Mouse (Mus musculus): ENCODE data around the gene Nfia. TPM values are rescaled to one million over a fixed set of nuclear protein-coding genes. Genes with fewer than 3 reads are reported as not detected.

Nfia gene
- total RNA-seq, 1 experiment: 0.27 TPM

GRCm38 (mm10) chr4:98118126-98118525 lies 345.6 kb downstream of the Nfia start:
- H3K4me1 ChIP-seq (ENCODE audit: control insufficient read depth in 2 of 2, insufficient read depth in 2 of 2, low read length in 2 of 2, poor library complexity in 1 of 2): no peaks in the 10 kb centered on the region
- DNase-seq (ENCODE audit: low read depth, low spot score): no peak

GRCm38 (mm10) chr4:98118761-98119675 lies 346.5 kb downstream of the Nfia start:
- H3K4me3 ChIP-seq (ENCODE audit: insufficient read depth in 1 of 2, low read depth in 1 of 2, low read length in 2 of 2, poor library complexity in 1 of 2, severe bottlenecking in 1 of 2): no peak overlapping the region
- H3K9ac ChIP-seq (ENCODE audit: insufficient read depth, low read depth, low read length, poor library complexity, severe bottlenecking): no peak overlapping the region
- in situ Hi-C loops (cut with MboI; ENCODE audit: low sequenced_read_pairs in 2 of 2, unreplicated experiment in 2 of 2): no loop called here
- no peak for TF ChIP-seq CHD2 (IDR thresholded peaks at IDR 0.05; ENCODE audit: low read depth, low read length)
- DNase-seq (ENCODE audit: low read depth, low spot score): no peak
- H3K9me3 ChIP-seq (ENCODE audit: control insufficient read depth, insufficient read depth, low read depth, low read length): no peaks in the 10 kb centered on the region
- no peak overlapping the region for H3K27ac ChIP-seq (ENCODE audit: insufficient read depth, low read depth, low read length, poor library complexity, severe bottlenecking)
- no peaks in the 10 kb centered on the region for H3K36me3 ChIP-seq (ENCODE audit: control insufficient read depth, insufficient read depth, low read length, poor library complexity, severe bottlenecking)
- no peaks in the 10 kb centered on the region for H3K4me1 ChIP-seq (ENCODE audit: control insufficient read depth in 2 of 2, insufficient read depth in 2 of 2, low read length in 2 of 2, poor library complexity in 1 of 2)

More at GRCm38 (mm10) chr4:98118126-98118525, 345.6 kb downstream of the Nfia start:
- Histone ChIP-seq H3K27ac (ENCODE audit: insufficient read depth, low read depth, low read length, poor library complexity, severe bottlenecking) (no peak overlapping the region), H3K9ac (ENCODE audit: insufficient read depth, low read depth, low read length, poor library complexity, severe bottlenecking) (no peak overlapping the region), H3K36me3 (ENCODE audit: control insufficient read depth, insufficient read depth, low read length, poor library complexity, severe bottlenecking) (no peaks in the 10 kb centered on the region), H3K9me3 (ENCODE audit: control insufficient read depth, insufficient read depth, low read depth, low read length) (no peaks in the 10 kb centered on the region), H3K4me3 (ENCODE audit: insufficient read depth in 1 of 2, low read depth in 1 of 2, low read length in 2 of 2, poor library complexity in 1 of 2, severe bottlenecking in 1 of 2) (no peak overlapping the region)
- TF ChIP-seq ZC3H11A (IDR thresholded peaks at IDR 0.05; ENCODE audit: borderline replicate concordance, low read depth, low read length) (no peak), ZNF384 (IDR thresholded peaks at IDR 0.05; ENCODE audit: low read depth, low read length) (no peak), MAFK (IDR thresholded peaks at IDR 0.05; ENCODE audit: insufficient read depth, low read depth, low read length) (no peak), HCFC1 (IDR thresholded peaks at IDR 0.05; ENCODE audit: borderline replicate concordance, insufficient read depth, low read length) (no peak), CHD2 (IDR thresholded peaks at IDR 0.05; ENCODE audit: low read depth, low read length) (no peak)
- in situ Hi-C loops (cut with MboI; ENCODE audit: low sequenced_read_pairs in 2 of 2, unreplicated experiment in 2 of 2): no loop called here

GRCm38 (mm10) chr4:98119949-98120531 lies 347.5 kb downstream of the Nfia start:
- in situ Hi-C loops (cut with MboI; ENCODE audit: low sequenced_read_pairs in 2 of 2, unreplicated experiment in 2 of 2): no loop called here
- no peaks in the 10 kb centered on the region for H3K36me3 ChIP-seq (ENCODE audit: control insufficient read depth, insufficient read depth, low read length, poor library complexity, severe bottlenecking)
- H3K9me3 ChIP-seq (ENCODE audit: control insufficient read depth, insufficient read depth, low read depth, low read length): no peaks in the 10 kb centered on the region
- H3K4me1 ChIP-seq (ENCODE audit: control insufficient read depth in 2 of 2, insufficient read depth in 2 of 2, low read length in 2 of 2, poor library complexity in 1 of 2): no peaks in the 10 kb centered on the region
- no peak overlapping the region for H3K4me3 ChIP-seq (ENCODE audit: insufficient read depth in 1 of 2, low read depth in 1 of 2, low read length in 2 of 2, poor library complexity in 1 of 2, severe bottlenecking in 1 of 2)
- no peak for TF ChIP-seq ZC3H11A (IDR thresholded peaks at IDR 0.05; ENCODE audit: borderline replicate concordance, low read depth, low read length)
- no peak for TF ChIP-seq CHD2 (IDR thresholded peaks at IDR 0.05; ENCODE audit: low read depth, low read length)
- no peak for TF ChIP-seq MAFK (IDR thresholded peaks at IDR 0.05; ENCODE audit: insufficient read depth, low read depth, low read length)
- TF ChIP-seq HCFC1 (IDR thresholded peaks at IDR 0.05; ENCODE audit: borderline replicate concordance, insufficient read depth, low read length): no peak
- TF ChIP-seq ZNF384 (IDR thresholded peaks at IDR 0.05; ENCODE audit: low read depth, low read length): no peak
- no peak for DNase-seq (ENCODE audit: low read depth, low spot score)
- no peak overlapping the region for H3K27ac ChIP-seq (ENCODE audit: insufficient read depth, low read depth, low read length, poor library complexity, severe bottlenecking)
- no peak overlapping the region for H3K9ac ChIP-seq (ENCODE audit: insufficient read depth, low read depth, low read length, poor library complexity, severe bottlenecking)

GRCm38 (mm10) chr4:98120706-98121340 lies 348.3 kb downstream of the Nfia start:
- H3K4me3 ChIP-seq (ENCODE audit: insufficient read depth in 1 of 2, low read depth in 1 of 2, low read length in 2 of 2, poor library complexity in 1 of 2, severe bottlenecking in 1 of 2): no peak overlapping the region
- in situ Hi-C loops (cut with MboI; ENCODE audit: low sequenced_read_pairs in 2 of 2, unreplicated experiment in 2 of 2): no loop called here
- no peaks in the 10 kb centered on the region for H3K4me1 ChIP-seq (ENCODE audit: control insufficient read depth in 2 of 2, insufficient read depth in 2 of 2, low read length in 2 of 2, poor library complexity in 1 of 2)
- no peaks in the 10 kb centered on the region for H3K36me3 ChIP-seq (ENCODE audit: control insufficient read depth, insufficient read depth, low read length, poor library complexity, severe bottlenecking)
- H3K27ac ChIP-seq (ENCODE audit: insufficient read depth, low read depth, low read length, poor library complexity, severe bottlenecking): no peak overlapping the region
- no peak for DNase-seq (ENCODE audit: low read depth, low spot score)
- no peaks in the 10 kb centered on the region for H3K9me3 ChIP-seq (ENCODE audit: control insufficient read depth, insufficient read depth, low read depth, low read length)
- H3K9ac ChIP-seq (ENCODE audit: insufficient read depth, low read depth, low read length, poor library complexity, severe bottlenecking): no peak overlapping the region
- no peak for TF ChIP-seq CHD2 (IDR thresholded peaks at IDR 0.05; ENCODE audit: low read depth, low read length)
- TF ChIP-seq ZNF384 (IDR thresholded peaks at IDR 0.05; ENCODE audit: low read depth, low read length): no peak
- TF ChIP-seq HCFC1 (IDR thresholded peaks at IDR 0.05; ENCODE audit: borderline replicate concordance, insufficient read depth, low read length): no peak
- TF ChIP-seq MAFK (IDR thresholded peaks at IDR 0.05; ENCODE audit: insufficient read depth, low read depth, low read length): no peak
- no peak for TF ChIP-seq ZC3H11A (IDR thresholded peaks at IDR 0.05; ENCODE audit: borderline replicate concordance, low read depth, low read length)

Data from ES-E14 (cell line).